Mouse (Mus musculus) erythroblast, embryonic 14.5 days (primary cell): Measurements from ENCODE around the gene Wipi2.

Experiments used
- GATA1 ChIP-seq: IDR thresholded peaks from 2 replicates; pipeline ENCODE4 v1.6.1; 2012; ENCODE audit warnings: low read length, inconsistent platforms, mixed read lengths
- TAL1 ChIP-seq: IDR thresholded peaks from 3 replicates; pipeline ENCODE4 v1.6.1; 2012; ENCODE audit warnings: low read length, inconsistent platforms, mixed read lengths

DNA sequence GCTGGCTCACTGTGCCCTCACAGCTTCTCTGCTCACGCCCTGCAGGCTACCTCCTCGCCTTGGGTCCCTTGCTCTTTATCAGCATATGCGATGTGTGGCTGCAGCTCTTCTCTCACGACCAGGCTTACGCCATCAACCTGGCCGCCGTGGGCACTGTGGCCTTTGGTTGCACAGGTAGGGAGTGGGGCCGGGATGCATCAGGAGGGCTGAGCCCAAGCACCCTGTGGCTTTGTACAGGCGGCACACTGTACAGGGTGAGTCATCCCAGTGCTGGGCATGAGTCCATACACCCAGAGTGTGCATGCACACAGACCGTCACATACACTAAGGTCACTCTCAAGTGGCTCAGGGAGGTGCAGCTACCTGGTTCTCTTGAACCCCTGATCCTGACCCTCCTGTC, 86.5 kb downstream of the Wipi2 start:
- TF ChIP-seq GATA1, result no peak
- TF ChIP-seq TAL1, result peak; percentile 24; the same call in 1 of the 3 replicates
